Mouse (Mus musculus) MEL (cell line): ENCODE data around the gene Aspn. TPM values are rescaled to one million over a fixed set of nuclear protein-coding genes. Genes with fewer than 3 reads are reported as not detected.

Source experiments
- DNase-seq: peaks from one replicate; pipeline ENCODE4 v3.0.0; 2011; ENCODE audit warnings: low read depth, low spot score
- H3K27ac ChIP-seq: 2 replicates; pipeline ENCODE4 v1.5.1; 2012; ENCODE audit warnings: low read depth, mild to moderate bottlenecking, control low read depth, low read length, moderate library complexity; ENCODE audit not compliant: control insufficient read depth
- H3K27me3 ChIP-seq, 2 experiments: fragments of 150-350 bp in 1 of 2; sonication (generic) in 1 of 2; 2 replicates each; pipeline ENCODE4 v1.6.1; 2012; ENCODE audit warnings: low read length in 2 of 2, mild to moderate bottlenecking in 2 of 2, improper control_type of control experiment in 1 of 2, moderate library complexity in 1 of 2; ENCODE audit not compliant: insufficient read depth in 2 of 2, control insufficient read depth in 1 of 2
- H3K36me3 ChIP-seq, 2 experiments: 2 replicates each; pipeline ENCODE4 v1.6.1; 2012 to 2014; ENCODE audit warnings: low read length in 2 of 2, improper control_type of control experiment in 1 of 2, inconsistent platforms in 1 of 2, mild to moderate bottlenecking in 1 of 2; ENCODE audit not compliant: insufficient read depth in 2 of 2, control insufficient read depth in 1 of 2
- H3K4me1 ChIP-seq, 2 experiments: fragments of 150-350 bp in 1 of 2; sonication (generic) in 1 of 2; 2 replicates each; pipeline ENCODE4 v1.6.1; 2012; ENCODE audit warnings: low read length in 2 of 2, improper control_type of control experiment in 1 of 2, mild to moderate bottlenecking in 1 of 2; ENCODE audit not compliant: insufficient read depth in 2 of 2, control insufficient read depth in 1 of 2
- H3K4me3 ChIP-seq, 2 experiments: fragments of 150-350 bp in 1 of 2; sonication (generic) in 1 of 2; 2 replicates each; pipeline ENCODE4 v1.5.1; 2012; ENCODE audit warnings: low read depth in 2 of 2, low read length in 2 of 2, mild to moderate bottlenecking in 2 of 2, moderate library complexity in 2 of 2, control low read depth in 1 of 2, improper control_type of control experiment in 1 of 2; ENCODE audit not compliant: control insufficient read depth in 1 of 2, insufficient read depth in 1 of 2
- H3K79me2 ChIP-seq: 2 replicates; pipeline ENCODE4 v1.6.1; 2012; ENCODE audit warnings: mild to moderate bottlenecking, low read length, moderate library complexity; ENCODE audit not compliant: control insufficient read depth, poor library complexity, insufficient read depth
- H3K9ac ChIP-seq: 2 replicates; pipeline ENCODE4 v1.6.1; 2012; ENCODE audit warnings: low read depth, mild to moderate bottlenecking, control low read depth, low read length, moderate library complexity; ENCODE audit not compliant: control insufficient read depth, poor library complexity, severe bottlenecking
- H3K9me3 ChIP-seq: fragments of 150-350 bp; sonication (generic); replicated peaks from 2 replicates; pipeline ENCODE4 v1.6.1; 2012; ENCODE audit warnings: mild to moderate bottlenecking, low read length, improper control_type of control experiment, moderate library complexity; ENCODE audit not compliant: insufficient read depth
- ETS1 ChIP-seq: IDR thresholded peaks from 2 replicates; pipeline ENCODE4 v1.6.1; 2012; ENCODE audit warnings: low read depth, mild to moderate bottlenecking, inconsistent platforms, low read length, improper control_type of control experiment, moderate library complexity
- GABPA ChIP-seq: IDR thresholded peaks from 2 replicates; pipeline ENCODE4 v1.6.1; 2012; ENCODE audit warnings: low read depth, mild to moderate bottlenecking, inconsistent platforms, low read length, improper control_type of control experiment, moderate library complexity
- GATA1 ChIP-seq: IDR thresholded peaks from 2 replicates; pipeline ENCODE4 v1.6.1; 2011; ENCODE audit warnings: low read depth, low read length, improper control_type of control experiment
- HCFC1 ChIP-seq: IDR thresholded peaks from 2 replicates; pipeline ENCODE4 v1.6.1; 2012; ENCODE audit warnings: low read depth, mild to moderate bottlenecking, inconsistent platforms, low read length, improper control_type of control experiment, moderate library complexity
- MAFK ChIP-seq: IDR thresholded peaks from 2 replicates; pipeline ENCODE4 v1.6.1; 2011; ENCODE audit warnings: low read depth, mild to moderate bottlenecking, low read length, improper control_type of control experiment, borderline replicate concordance
- MAX ChIP-seq: IDR thresholded peaks from 2 replicates; pipeline ENCODE4 v1.6.1; 2011; ENCODE audit warnings: low read length, improper control_type of control experiment
- MAZ ChIP-seq: IDR thresholded peaks from 2 replicates; pipeline ENCODE4 v1.6.1; 2012; ENCODE audit warnings: low read depth, mild to moderate bottlenecking, inconsistent platforms, low read length, improper control_type of control experiment
- MEF2A ChIP-seq: IDR thresholded peaks from 2 replicates; pipeline ENCODE4 v1.6.1; 2014; ENCODE audit warnings: low read depth, mild to moderate bottlenecking, inconsistent platforms, low read length, improper control_type of control experiment; ENCODE audit not compliant: poor library complexity, insufficient replicate concordance, severe bottlenecking; ENCODE audit errors: extremely low read depth
- MYB ChIP-seq: IDR thresholded peaks from 2 replicates; pipeline ENCODE4 v1.6.1; 2011; ENCODE audit warnings: mild to moderate bottlenecking, low read depth, low read length, improper control_type of control experiment
- MYC ChIP-seq: IDR thresholded peaks from 2 replicates; pipeline ENCODE4 v1.6.1; 2011; ENCODE audit warnings: low read depth, mild to moderate bottlenecking, low read length, improper control_type of control experiment, moderate library complexity
- NELFE ChIP-seq: IDR thresholded peaks from 2 replicates; pipeline ENCODE4 v1.6.1; 2011; ENCODE audit warnings: low read depth, low read length, improper control_type of control experiment
- NRF1 ChIP-seq: IDR thresholded peaks from 2 replicates; pipeline ENCODE4 v1.6.1; 2014; ENCODE audit warnings: low read depth, mild to moderate bottlenecking, inconsistent platforms, low read length, improper control_type of control experiment, moderate library complexity; ENCODE audit not compliant: poor library complexity, insufficient read depth, severe bottlenecking
- POLR2A ChIP-seq, 2 experiments: IDR thresholded peaks; 2 replicates each; pipeline ENCODE4 v1.6.1; 2011 to 2012; ENCODE audit warnings: low read length in 2 of 2, mild to moderate bottlenecking in 2 of 2, control low read depth in 1 of 2, improper control_type of control experiment in 1 of 2, low read depth in 1 of 2, moderate library complexity in 1 of 2; ENCODE audit not compliant: control insufficient read depth in 1 of 2, insufficient read depth in 1 of 2, poor library complexity in 1 of 2
- RCOR1 ChIP-seq: IDR thresholded peaks from 2 replicates; pipeline ENCODE4 v1.6.1; 2012; ENCODE audit warnings: low read depth, mild to moderate bottlenecking, inconsistent platforms, low read length, improper control_type of control experiment
- SMC3 ChIP-seq: IDR thresholded peaks from 2 replicates; pipeline ENCODE4 v1.6.1; 2011; ENCODE audit warnings: low read depth, low read length, improper control_type of control experiment
- USF1 ChIP-seq: IDR thresholded peaks from 2 replicates; pipeline ENCODE4 v1.6.1; 2014; ENCODE audit warnings: low read depth, mild to moderate bottlenecking, inconsistent platforms, low read length, improper control_type of control experiment, moderate library complexity
- ZC3H11A ChIP-seq: IDR thresholded peaks from 2 replicates; pipeline ENCODE4 v1.6.1; 2012; ENCODE audit warnings: low read depth, mild to moderate bottlenecking, inconsistent platforms, low read length, improper control_type of control experiment
- ZNF384 ChIP-seq: IDR thresholded peaks from 2 replicates; pipeline ENCODE4 v1.6.1; 2012; ENCODE audit warnings: low read depth, mild to moderate bottlenecking, inconsistent platforms, low read length, improper control_type of control experiment
- polyA plus RNA-seq, 2 experiments: library from polyadenylated mRNA; stranded (reverse) in 1 of 2; unstranded in 1 of 2; fragments of >175 nt in 1 of 2; fragments of >200 nt in 1 of 2; gene quantifications; 2 replicates each; pipeline versions ENCODE4 v1.2.1 to v1.2.4; 2012; ENCODE audit warnings: low replicate concordance in 2 of 2, low read depth in 1 of 2; ENCODE audit not compliant: insufficient read length in 2 of 2, insufficient read depth in 1 of 2, missing spikeins in 1 of 2
- total RNA-seq: library from RNA; depleted of rRNA; stranded (reverse); fragments of 300-350 nt; gene quantifications from 2 replicates; pipeline ENCODE4 v1.2.3, GENCODE M21; 2012

Aspn gene
- total and polyA plus RNA-seq, 3 experiments = 0.04 TPM; not detected in 2

DNA sequence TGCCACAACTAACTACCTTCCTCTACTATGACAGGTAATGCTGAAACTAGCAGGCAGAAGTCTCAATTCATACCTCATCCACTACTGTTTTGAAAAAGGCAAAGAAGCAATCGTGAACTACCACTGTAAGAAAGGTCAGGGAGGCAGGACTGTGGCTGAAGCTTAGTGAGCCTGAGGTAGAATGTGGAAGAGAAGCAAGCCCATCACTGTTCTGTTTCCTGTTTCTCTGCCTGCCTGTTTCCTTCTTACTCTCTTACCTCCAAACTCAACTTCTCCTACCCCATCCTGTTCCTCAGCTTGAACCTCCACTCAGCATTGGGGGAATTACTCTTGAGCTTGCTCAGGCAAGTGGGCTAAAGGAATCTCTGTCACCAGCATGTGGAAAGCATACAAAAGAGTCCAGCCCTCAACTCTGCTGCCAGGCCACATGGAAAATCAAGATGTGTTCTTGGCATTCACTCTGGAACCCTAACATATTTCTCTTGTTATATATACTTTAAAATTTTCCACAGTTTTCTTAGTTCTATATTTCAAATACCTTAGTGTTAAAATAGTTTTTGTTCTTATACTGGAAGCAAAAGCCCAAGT is 3.4 kb downstream of the Aspn start:
- H3K36me3 ChIP-seq = no peaks in the 10 kb centered on the region

DNA sequence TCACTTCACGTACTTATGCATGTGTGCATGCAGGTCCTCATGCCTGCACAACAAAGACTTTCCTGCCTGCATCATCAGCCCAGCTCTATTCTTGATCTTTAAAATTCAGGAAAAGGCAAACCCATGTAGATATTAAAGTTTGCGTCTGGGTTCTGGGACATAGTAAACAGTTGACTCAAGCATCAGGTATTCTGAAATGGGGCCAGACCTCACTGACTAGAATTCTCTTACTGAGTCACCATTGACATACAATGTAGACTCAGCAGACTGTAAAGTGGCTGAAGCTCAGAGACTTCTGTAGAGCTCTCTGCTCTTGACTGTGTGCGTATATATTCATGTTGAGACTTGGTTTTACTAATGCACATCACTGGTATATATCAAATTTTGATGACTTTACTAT is 5.4 kb downstream of the Aspn start:
- H3K79me2 ChIP-seq = 0 out of 2 replicates have a peak, but pooled peaks cover 1% of the 10 kb centered on the region
- peaks cover 0 to 3% of the 10 kb centered on the region in 2 experiments; a peak in 2 of 4 replicates for H3K4me1 ChIP-seq
- no peak overlapping the region for H3K4me3 ChIP-seq
- H3K27me3 ChIP-seq = no peaks in the 10 kb centered on the region
- H3K9me3 ChIP-seq = no peaks in the 10 kb centered on the region
- TF ChIP-seq GABPA (no peak), MAZ (no peak), ETS1 (no peak), ZNF384 (no peak), HCFC1 (no peak), MYB (no peak), NRF1 (no peak), MAX (no peak), POLR2A (IDR thresholded peaks at IDR 0.05; ENCODE audit: control insufficient read depth in 1 of 2, insufficient read depth in 1 of 2, low read depth in 1 of 2, low read length in 2 of 2, poor library complexity in 1 of 2) (no peak), MYC (no peak)
- no peaks in the 10 kb centered on the region for H3K36me3 ChIP-seq
- no peak overlapping the region for H3K9ac ChIP-seq
- no peak overlapping the region for H3K27ac ChIP-seq
- DNase-seq = no peak

More for the DNA sequence above, 3.4 kb downstream of the Aspn start:
- H3K4me3 ChIP-seq = no peak overlapping the region
- no peak overlapping the region for H3K9ac ChIP-seq
- no peaks in the 10 kb centered on the region for H3K27me3 ChIP-seq
- H3K79me2 ChIP-seq = 0 out of 2 replicates have a peak, but pooled peaks cover 1% of the 10 kb centered on the region
- H3K9me3 ChIP-seq = no peaks in the 10 kb centered on the region
- H3K27ac ChIP-seq = no peak overlapping the region
- no peak for DNase-seq
- TF ChIP-seq MEF2A (no peak), HCFC1 (no peak), SMC3 (no peak), NELFE (no peak), GATA1 (no peak), MAFK (no peak), RCOR1 (no peak), MYB (no peak), USF1 (no peak), NRF1 (no peak), ZC3H11A (no peak)
- no peaks in the 10 kb centered on the region for H3K4me1 ChIP-seq
